Mouse (Mus musculus): Measurements from ENCODE around the gene Sgta. TPM values are rescaled to one million over a fixed set of nuclear protein-coding genes. Genes with fewer than 3 reads are reported as not detected.

Sgta gene
- polyA plus RNA-seq, 1 experiment = 279 TPM

DNA sequence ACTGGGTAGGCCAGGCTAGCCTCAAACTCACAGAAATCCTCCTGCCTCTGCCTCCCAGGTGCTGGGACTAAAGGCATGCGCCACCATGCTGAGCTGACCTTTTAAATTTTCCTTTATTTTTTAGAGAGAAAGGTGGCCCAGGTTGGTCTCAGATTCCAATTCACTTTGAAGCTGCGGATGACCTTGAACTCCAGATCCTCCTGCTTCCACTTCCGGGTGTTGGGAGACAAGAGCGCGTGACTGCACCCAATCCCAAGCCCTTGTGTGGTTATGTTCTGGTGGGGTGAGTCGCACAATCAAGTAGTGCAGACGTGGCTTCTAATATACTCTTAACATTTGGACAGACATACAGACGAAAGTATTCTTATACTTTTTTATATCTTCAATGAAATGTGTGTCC is 63.5 kb downstream of the Sgta start:
- H3K4me3 ChIP-seq (ENCODE audit: control insufficient read depth, insufficient read depth, low read length) = no peak overlapping the region
- no peak for DNase-seq
- H3K4me1 ChIP-seq (replicated peaks; ENCODE audit: control insufficient read depth, insufficient read depth, low read length) = peaks cover 7% of the 10 kb centered on the region
- no peaks in the 10 kb centered on the region for H3K36me3 ChIP-seq (ENCODE audit: control insufficient read depth, insufficient read depth, low read length)
- no peaks in the 10 kb centered on the region for H3K27me3 ChIP-seq (ENCODE audit: control insufficient read depth, insufficient read depth, low read length)
- TF ChIP-seq CTCF (IDR thresholded peaks at IDR 0.05; ENCODE audit: borderline replicate concordance, control insufficient read depth, extremely low read depth, insufficient read depth, low read length, poor library complexity) (no peak), POLR2A (IDR thresholded peaks at IDR 0.05; ENCODE audit: control insufficient read depth, extremely low read depth, insufficient read depth, low read length, poor library complexity) (no peak)
- H3K27ac ChIP-seq (ENCODE audit: control insufficient read depth, insufficient read depth, low read length) = no peak overlapping the region
- WGBS = 95% methylated on average over 8 of the region's 8 CpGs

DNA sequence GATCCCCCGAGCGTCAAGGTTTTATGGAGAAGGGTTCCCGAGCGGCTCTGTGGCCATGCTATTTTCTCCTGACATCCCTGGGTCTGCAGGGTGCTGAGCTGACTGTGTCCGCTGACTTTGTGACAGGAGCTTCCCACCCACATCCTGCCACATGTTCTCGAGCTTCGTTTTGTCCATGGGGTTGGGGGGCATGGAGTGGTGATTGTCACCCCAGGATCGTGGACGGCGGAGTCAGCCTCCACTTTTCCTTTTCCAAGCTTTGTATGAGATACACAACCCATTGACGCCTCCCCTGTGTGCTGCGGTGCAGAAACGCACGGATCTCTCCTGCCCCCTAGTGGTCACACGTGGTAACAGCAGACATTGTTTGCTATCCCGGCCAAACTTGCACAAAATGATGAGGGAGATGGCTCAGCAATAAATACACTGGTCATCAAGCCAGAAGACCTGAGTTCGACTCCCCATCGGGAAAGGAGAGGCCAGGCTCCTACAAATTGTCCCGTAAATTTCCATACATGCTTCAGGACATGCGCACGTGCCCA is 64.8 kb downstream of the Sgta start:
- 12% methylated on average over 21 of the region's 21 CpGs for WGBS

DNA sequence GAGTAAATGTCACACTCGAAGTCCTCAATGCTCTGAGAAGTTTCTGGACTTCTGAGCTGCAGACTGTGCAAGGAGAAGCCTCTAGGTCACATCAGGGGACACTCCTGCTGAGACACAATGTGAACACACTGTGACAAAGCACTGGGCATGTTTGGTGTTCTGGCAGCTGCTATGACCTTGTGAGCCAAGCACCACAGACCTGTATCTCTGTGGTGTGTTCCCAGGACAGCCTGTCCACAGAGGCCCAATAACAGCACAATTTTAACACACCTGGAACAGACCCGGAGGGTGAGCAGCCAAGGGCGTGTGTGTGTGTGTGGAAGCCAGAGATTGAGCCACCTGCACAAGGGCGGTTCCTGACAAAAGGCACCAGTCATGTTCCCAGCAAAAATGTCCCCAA is 65.4 kb downstream of the Sgta start:
- 54% methylated on average over 4 of the region's 4 CpGs for whole genome bisulfite sequencing
- Histone ChIP-seq H3K27ac (ENCODE audit: control insufficient read depth, insufficient read depth, low read length) (no peak overlapping the region), H3K36me3 (ENCODE audit: control insufficient read depth, insufficient read depth, low read length) (no peaks in the 10 kb centered on the region), H3K4me3 (ENCODE audit: control insufficient read depth, insufficient read depth, low read length) (no peak overlapping the region), H3K27me3 (ENCODE audit: control insufficient read depth, insufficient read depth, low read length) (no peaks in the 10 kb centered on the region), H3K4me1 (replicated peaks; ENCODE audit: control insufficient read depth, insufficient read depth, low read length) (peaks cover 15% of the 10 kb centered on the region)
- TF ChIP-seq POLR2A (IDR thresholded peaks at IDR 0.05; ENCODE audit: control insufficient read depth, extremely low read depth, insufficient read depth, low read length, poor library complexity) (no peak), CTCF (IDR thresholded peaks at IDR 0.05; ENCODE audit: borderline replicate concordance, control insufficient read depth, extremely low read depth, insufficient read depth, low read length, poor library complexity) (no peak)
- DNase-seq = no peak

More for the DNA sequence above, 64.8 kb downstream of the Sgta start:
- H3K27ac ChIP-seq (ENCODE audit: control insufficient read depth, insufficient read depth, low read length) = no peak overlapping the region
- no peak for TF ChIP-seq POLR2A (IDR thresholded peaks at IDR 0.05; ENCODE audit: control insufficient read depth, extremely low read depth, insufficient read depth, low read length, poor library complexity)
- peak; percentile 94 for TF ChIP-seq CTCF (IDR thresholded peaks at IDR 0.05; ENCODE audit: borderline replicate concordance, control insufficient read depth, extremely low read depth, insufficient read depth, low read length, poor library complexity)
- H3K27me3 ChIP-seq (ENCODE audit: control insufficient read depth, insufficient read depth, low read length) = no peaks in the 10 kb centered on the region
- no peak overlapping the region for H3K4me3 ChIP-seq (ENCODE audit: control insufficient read depth, insufficient read depth, low read length)
- H3K36me3 ChIP-seq (ENCODE audit: control insufficient read depth, insufficient read depth, low read length) = no peaks in the 10 kb centered on the region
- peaks cover 14% of the 10 kb centered on the region for H3K4me1 ChIP-seq (replicated peaks; ENCODE audit: control insufficient read depth, insufficient read depth, low read length)
- peak; percentile 77 for DNase-seq

Other genes starting within 250 kb of the Sgta start
- gene Jsrp1, start 246.7 kb downstream of the Sgta start, polyA plus RNA-seq (2012; rRNA removed) = 0.24 TPM in 1 of 2 replicates, not detected in the other
- 1,706 and 1,988 TPM in 2 replicates for gene Oaz1, start 233.5 kb downstream of the Sgta start, polyA plus RNA-seq (2012; rRNA removed)
- gene Lingo3, start 216.1 kb downstream of the Sgta start, polyA plus RNA-seq (2012; rRNA removed) = 0.10 and 1.0 TPM in 2 replicates
- gene Lsm7, start 205.0 kb downstream of the Sgta start, polyA plus RNA-seq (2012; rRNA removed) = 187 and 242 TPM in 2 replicates
- gene Sppl2b, start 204.9 kb downstream of the Sgta start, polyA plus RNA-seq (2012; rRNA removed) = 153 and 167 TPM in 2 replicates
- gene Tmprss9, start 188.3 kb downstream of the Sgta start, polyA plus RNA-seq (2012; rRNA removed) = 0.23 and 0.28 TPM in 2 replicates
- 227 and 310 TPM in 2 replicates for gene Timm13, start 159.2 kb downstream of the Sgta start, polyA plus RNA-seq (2012; rRNA removed)
- 44.2 and 52.7 TPM in 2 replicates for gene Lmnb2, start 141.9 kb downstream of the Sgta start, polyA plus RNA-seq (2012; rRNA removed)
- 36.2 and 53.2 TPM in 2 replicates for gene Gadd45b, start 130.1 kb downstream of the Sgta start, polyA plus RNA-seq (2012; rRNA removed)
- gene Gng7, start 45.2 kb downstream of the Sgta start, polyA plus RNA-seq (2012; rRNA removed) = 0.63 and 0.80 TPM in 2 replicates
- 0.05 and 0.13 TPM in 2 replicates for gene Diras1, start 34.5 kb downstream of the Sgta start, polyA plus RNA-seq (2012; rRNA removed)
- 52.7 and 57.6 TPM in 2 replicates for gene Slc39a3, start 22.8 kb downstream of the Sgta start, polyA plus RNA-seq (2012; rRNA removed)
- gene Thop1, start 9.9 kb upstream of the Sgta start, polyA plus RNA-seq (2012; rRNA removed) = 30.7 and 35.7 TPM in 2 replicates
- gene Creb3l3, start 38.7 kb upstream of the Sgta start, polyA plus RNA-seq (2012; rRNA removed) = 0.39 and 1.0 TPM in 2 replicates
- 214 and 285 TPM in 2 replicates for gene Map2k2, start 45.7 kb upstream of the Sgta start, polyA plus RNA-seq (2012; rRNA removed)
- gene Zbtb7a, start 75.0 kb upstream of the Sgta start, polyA plus RNA-seq (2012; rRNA removed) = 66.0 and 87.5 TPM in 2 replicates
- 67.6 and 72.9 TPM in 2 replicates for gene Pias4, start 107.7 kb upstream of the Sgta start, polyA plus RNA-seq (2012; rRNA removed)
- gene Eef2, start 116.5 kb upstream of the Sgta start, polyA plus RNA-seq (2012; rRNA removed) = 2,100 and 2,369 TPM in 2 replicates
- 95.9 and 103 TPM in 2 replicates for gene Dapk3, start 122.8 kb upstream of the Sgta start, polyA plus RNA-seq (2012; rRNA removed)
- not detected in 2 replicates for gene 4930442H23Rik, start 123.7 kb upstream of the Sgta start, polyA plus RNA-seq (2012; rRNA removed)
- gene Nmrk2, start 141.9 kb upstream of the Sgta start, polyA plus RNA-seq (2012; rRNA removed) = 0.12 TPM in 1 of 2 replicates, not detected in the other
- 2.4 and 2.5 TPM in 2 replicates for gene Atcay, start 170.7 kb upstream of the Sgta start, polyA plus RNA-seq (2012; rRNA removed)
- gene Zfr2, start 173.0 kb upstream of the Sgta start, polyA plus RNA-seq (2012; rRNA removed) = 9.1 and 9.6 TPM in 2 replicates
- 19.5 and 21.0 TPM in 2 replicates for gene Matk, start 192.8 kb upstream of the Sgta start, polyA plus RNA-seq (2012; rRNA removed)
- 102 and 118 TPM in 2 replicates for gene Mrpl54, start 206.8 kb upstream of the Sgta start, polyA plus RNA-seq (2012; rRNA removed)
- 125 and 136 TPM in 2 replicates for gene Apba3, start 206.8 kb upstream of the Sgta start, polyA plus RNA-seq (2012; rRNA removed)
- gene Tjp3, start 231.4 kb upstream of the Sgta start, polyA plus RNA-seq (2012; rRNA removed) = 27.5 and 34.5 TPM in 2 replicates
- 212 and 239 TPM in 2 replicates for gene Pip5k1c, start 232.8 kb upstream of the Sgta start, polyA plus RNA-seq (2012; rRNA removed)